Comparison of ENCODE assay signal across 22 mouse cellular contexts in the genomic region with DNA sequence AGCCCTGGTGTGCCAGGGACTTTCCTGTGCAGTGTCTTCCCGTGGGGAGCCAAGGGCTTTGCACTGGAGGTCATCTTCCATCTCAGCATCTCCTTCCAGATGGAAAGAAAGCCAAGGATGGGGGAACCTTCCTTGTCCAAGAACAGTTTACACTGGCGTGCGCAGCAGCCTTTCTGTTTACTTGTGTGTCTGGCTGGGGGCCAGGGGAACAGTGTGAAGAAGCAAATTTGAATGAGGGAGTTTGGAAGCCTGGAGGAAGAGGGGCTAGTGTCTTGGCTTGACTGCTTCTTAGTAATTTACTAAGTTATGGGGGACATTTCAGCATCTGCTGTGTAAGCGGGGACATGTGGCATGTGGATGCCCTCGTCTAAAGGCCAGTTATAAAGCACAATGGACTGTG. TPM values are rescaled to one million over a fixed set of nuclear protein-coding genes. Genes with fewer than 3 reads are reported as not detected.
DNase-seq lines count a peak whose midpoint lies in the region; ATAC-seq and TF ChIP-seq lines count a peak whose summit lies in the region.
"Had no signal": no experiment of that assay in that cellular context is flagged by ENCODE, and none has a peak within 500 bp of the region (broad histone marks: within the 10 kb centered on the region; RNA-seq: fewer than 3 reads in every experiment).

No protein-coding gene starts in this region.

- no peak for ATAC-seq in forebrain, postnatal 0 days
- no peak for ATAC-seq in forebrain, embryonic 15.5 days (replicated peaks)
- peak; percentile 73; the same call in 1 of the 2 replicates for ATAC-seq in lung, embryonic 15.5 days (ENCODE audit: borderline replicate concordance, extremely low read depth, low FRiP score, low TSS enrichment)
- ATAC-seq in erythroblast, adult 5-6 weeks (replicated peaks; ENCODE audit: low FRiP score, poor library complexity, severe bottlenecking) = no peak
- ATAC-seq: intestine, embryonic 16.5 days had no signal

- TF ChIP-seq POLR2A in lung, adult 2 months (IDR thresholded peaks at IDR 0.05; ENCODE audit: borderline replicate concordance, extremely low read depth, low read depth, low read length) = no peak
- no peak for TF ChIP-seq POLR2A in brain, embryonic 14.5 days (IDR thresholded peaks at IDR 0.05; ENCODE audit: borderline replicate concordance, extremely low read depth, insufficient read depth, insufficient read length, poor library complexity, severe bottlenecking)

- H3K4me3 ChIP-seq in forebrain, postnatal 0 days (ENCODE audit: low read depth, low read length) = no peak overlapping the region
- no peak overlapping the region for H3K4me3 ChIP-seq in forebrain, embryonic 15.5 days
- H3K4me3 ChIP-seq in lung, embryonic 15.5 days = no peak overlapping the region
- no peak overlapping the region for H3K4me3 ChIP-seq in lung, adult 2 months (replicated peaks; ENCODE audit: extremely low read depth, low read depth, low read length)
- H3K4me3 ChIP-seq: embryonic facial prominence, embryonic 13.5 days; gastrocnemius, adult 2 months; heart, embryonic 12.5 days; hindbrain, embryonic 15.5 days; limb, embryonic 13.5 days; megakaryocyte, embryonic 14.5 days had no signal

- WGBS in forebrain, postnatal 0 days = 47% methylated on average over 5 of the region's 5 CpGs
- WGBS in forebrain, embryonic 15.5 days = 57% methylated on average over 5 of the region's 5 CpGs
- 42% methylated on average over 5 of the region's 5 CpGs for WGBS in lung, embryonic 15.5 days
- 38% methylated on average over 5 of the region's 5 CpGs for WGBS in lung, adult 2 months

- H3K4me2 ChIP-seq in forebrain, postnatal 0 days (ENCODE audit: low read depth) = no peak overlapping the region
- H3K4me2 ChIP-seq in forebrain, embryonic 15.5 days (replicated peaks) = no peak overlapping the region
- no peak overlapping the region for H3K4me2 ChIP-seq in lung, embryonic 15.5 days
- H3K4me2 ChIP-seq: embryonic facial prominence, embryonic 13.5 days; heart, embryonic 12.5 days; hindbrain, embryonic 15.5 days; limb, embryonic 13.5 days had no signal

- H3K9ac ChIP-seq in forebrain, postnatal 0 days = no peak overlapping the region
- H3K9ac ChIP-seq in forebrain, embryonic 15.5 days (replicated peaks) = no peak overlapping the region
- H3K9ac ChIP-seq in lung, embryonic 15.5 days = no peak overlapping the region
- H3K9ac ChIP-seq: embryonic facial prominence, embryonic 13.5 days; heart, embryonic 12.5 days; hindbrain, embryonic 15.5 days; limb, embryonic 13.5 days; liver, embryonic 14.5 days had no signal

- TF ChIP-seq CTCF in forebrain, postnatal 0 days (IDR thresholded peaks at IDR 0.05; ENCODE audit: low read depth) = no peak
- no peak for TF ChIP-seq CTCF in lung, adult 2 months (IDR thresholded peaks at IDR 0.05; ENCODE audit: insufficient read depth, low read length)
- no peak for TF ChIP-seq CTCF in brain, embryonic 14.5 days (IDR thresholded peaks at IDR 0.05; ENCODE audit: borderline replicate concordance, extremely low read depth, insufficient read depth, insufficient read length)

- H3K27ac ChIP-seq in forebrain, postnatal 0 days (ENCODE audit: low read depth, low read length) = no peak overlapping the region
- H3K27ac ChIP-seq in forebrain, embryonic 15.5 days (replicated peaks) = no peak overlapping the region
- H3K27ac ChIP-seq in lung, embryonic 15.5 days = peak overlapping the region; percentile 20
- H3K27ac ChIP-seq: embryonic facial prominence, embryonic 13.5 days; gastrocnemius, adult 2 months; hindbrain, embryonic 15.5 days; limb, embryonic 13.5 days; liver, embryonic 14.5 days had no signal

- no peaks in the 10 kb centered on the region for H3K27me3 ChIP-seq in forebrain, postnatal 0 days (ENCODE audit: insufficient read depth, low read length)
- no peaks in the 10 kb centered on the region for H3K27me3 ChIP-seq in forebrain, embryonic 15.5 days
- no peaks in the 10 kb centered on the region for H3K27me3 ChIP-seq in lung, embryonic 15.5 days
- H3K27me3 ChIP-seq: embryonic facial prominence, embryonic 13.5 days; heart, embryonic 12.5 days; hindbrain, embryonic 15.5 days; limb, embryonic 13.5 days had no signal

- peak; percentile 26 for DNase-seq in forebrain, postnatal 0 days
- no peak for DNase-seq in lung, adult 2 months
- peak; percentile 49 for DNase-seq in brain, embryonic 14.5 days (ENCODE audit: low read depth)
- DNase-seq in lung, postnatal 10 days = peak; percentile 84
- DNase-seq: adrenal gland, adult 2 months; gastrocnemius, adult 2 months; heart, postnatal 14 days; retina, postnatal 1 day; thymus, postnatal 14 days had no signal

- H3K4me1 ChIP-seq in forebrain, postnatal 0 days (ENCODE audit: insufficient read depth) = no peaks in the 10 kb centered on the region
- H3K4me1 ChIP-seq in forebrain, embryonic 15.5 days = 0 out of 2 replicates have a peak, but pooled peaks cover 5% of the 10 kb centered on the region
- H3K4me1 ChIP-seq in lung, embryonic 15.5 days = peaks cover 6% of the 10 kb centered on the region; the same call in 1 of the 2 replicates
- H3K4me1 ChIP-seq in lung, adult 2 months (ENCODE audit: control insufficient read depth, insufficient read depth, low read length) = no peaks in the 10 kb centered on the region
- H3K4me1 ChIP-seq: heart, embryonic 12.5 days; hindbrain, embryonic 15.5 days; limb, embryonic 13.5 days; megakaryocyte, embryonic 14.5 days had no signal

- H3K36me3 ChIP-seq in forebrain, postnatal 0 days (ENCODE audit: insufficient read depth) = no peaks in the 10 kb centered on the region
- no peaks in the 10 kb centered on the region for H3K36me3 ChIP-seq in forebrain, embryonic 15.5 days
- no peaks in the 10 kb centered on the region for H3K36me3 ChIP-seq in lung, embryonic 15.5 days
- H3K36me3 ChIP-seq: embryonic facial prominence, embryonic 13.5 days; heart, embryonic 12.5 days; hindbrain, embryonic 15.5 days; limb, embryonic 13.5 days had no signal

- H3K9me3 ChIP-seq in forebrain, postnatal 0 days (ENCODE audit: low read length) = no peaks in the 10 kb centered on the region
- H3K9me3 ChIP-seq in forebrain, embryonic 15.5 days = no peaks in the 10 kb centered on the region
- no peaks in the 10 kb centered on the region for H3K9me3 ChIP-seq in lung, embryonic 15.5 days
- H3K9me3 ChIP-seq: embryonic facial prominence, embryonic 13.5 days; hindbrain, embryonic 15.5 days; limb, embryonic 13.5 days; megakaryocyte, embryonic 14.5 days had no signal

RNA-seq across cellular contexts. Expression of a gene that starts 50.7 kb away (rescaled TPM):
- 8.4 and 8.7 TPM in 2 replicates for total RNA-seq in forebrain, postnatal 0 days (2014; rRNA removed)
- 0.48 and 1.5 TPM in 2 replicates for polyA plus RNA-seq in forebrain, postnatal 0 days (2015; fragmentation: Nextera tagmentation; extraction: Ambion mirVana)
- polyA plus RNA-seq in forebrain, embryonic 15.5 days (2015; fragmentation: Nextera tagmentation; extraction: Ambion mirVana) = 1.7 and 2.1 TPM in 2 replicates
- polyA plus RNA-seq in lung, embryonic 15.5 days (2015; fragmentation: Nextera tagmentation; extraction: Ambion mirVana) = not detected in 2 replicates
- polyA plus RNA-seq in lung, adult 2 months (2012; rRNA removed) = not detected in 2 replicates
- 1.7 and 4.0 TPM in 2 replicates for polyA plus RNA-seq in brain, embryonic 14.5 days (2012; rRNA removed)
- total RNA-seq in erythroblast, adult 5-6 weeks (2015; ENCODE audit: low replicate concordance) = not detected in 2 replicates
- not detected in 2 replicates for total RNA-seq in erythroblast, adult 5-6 weeks (2017; ENCODE audit: low replicate concordance)
- total RNA-seq: gastrocnemius, adult 2 months; granulocyte monocyte progenitor cell, adult 5-6 weeks; heart, postnatal 14 days had no signal
- polyA plus RNA-seq: adrenal gland, adult 2 months; kidney, embryonic 14.5 days; large intestine, adult 2 months; limb, embryonic 13.5 days; liver, embryonic 14.5 days had no signal
